Mouse (Mus musculus) gonadal fat pad, adult 2 months (tissue): ENCODE results near the gene Slc16a6. TPM values are rescaled to one million over a fixed set of nuclear protein-coding genes. Genes with fewer than 3 reads are reported as not detected.

Experiments
- DNase-seq: peaks from one replicate; pipeline ENCODE4 v3.0.0-alpha.2; 2012; ENCODE audit warnings: low read depth
- polyA plus RNA-seq: library from polyadenylated mRNA; depleted of rRNA; stranded (reverse); fragments of >200 nt; gene quantifications from 2 replicates; pipeline ENCODE4 v1.2.3, GENCODE M21; 2012

Slc16a6 gene
- polyA plus RNA-seq, 1 experiment = 1.3 TPM

GRCm38 (mm10) chr11:109487111-109487510 is 13.7 kb upstream of the Slc16a6 start:
- DNase-seq = no peak

GRCm38 (mm10) chr11:109485398-109486045 is 12.1 kb upstream of the Slc16a6 start:
- no peak for DNase-seq

- DNase-seq = no peak
Measured at GRCm38 (mm10) chr11:109480440-109480839, 7.0 kb upstream of the Slc16a6 start.

GRCm38 (mm10) chr11:109479575-109480285 is 6.3 kb upstream of the Slc16a6 start:
- DNase-seq = no peak

GRCm38 (mm10) chr11:109477606-109478380 is 4.4 kb upstream of the Slc16a6 start:
- DNase-seq = no peak

- DNase-seq = no peak
Measured at GRCm38 (mm10) chr11:109476653-109477052, 3.3 kb upstream of the Slc16a6 start.

GRCm38 (mm10) chr11:109476241-109476640 is 2.8 kb upstream of the Slc16a6 start:
- no peak for DNase-seq

- DNase-seq = no peak
Measured at GRCm38 (mm10) chr11:109475717-109476116, 2.3 kb upstream of the Slc16a6 start.

- DNase-seq = no peak
Measured at GRCm38 (mm10) chr11:109474836-109475235, 1.4 kb upstream of the Slc16a6 start.

- no peak for DNase-seq
Measured at GRCm38 (mm10) chr11:109474086-109474742, 816 bp upstream of the Slc16a6 start.

GRCm38 (mm10) chr11:109472821-109473170 is 602 bp downstream of the Slc16a6 start:
- no peak for DNase-seq

- DNase-seq = no peak
Measured at GRCm38 (mm10) chr11:109472171-109472691, 1.2 kb downstream of the Slc16a6 start.

- DNase-seq = no peak
Measured at GRCm38 (mm10) chr11:109470921-109471861, 2.2 kb downstream of the Slc16a6 start.

GRCm38 (mm10) chr11:109470170-109470569 is 3.2 kb downstream of the Slc16a6 start:
- DNase-seq = no peak

GRCm38 (mm10) chr11:109468133-109468532 is 5.3 kb downstream of the Slc16a6 start:
- no peak for DNase-seq

- DNase-seq = no peak
Measured at GRCm38 (mm10) chr11:109466987-109467386, 6.4 kb downstream of the Slc16a6 start.

- no peak for DNase-seq
Measured at GRCm38 (mm10) chr11:109465068-109465467, 8.3 kb downstream of the Slc16a6 start.

GRCm38 (mm10) chr11:109460586-109460985 is 12.8 kb downstream of the Slc16a6 start:
- DNase-seq = no peak

- no peak for DNase-seq
Measured at GRCm38 (mm10) chr11:109458165-109458564, 15.2 kb downstream of the Slc16a6 start.

GRCm38 (mm10) chr11:109456261-109456660 is 17.1 kb downstream of the Slc16a6 start:
- no peak for DNase-seq

- no peak for DNase-seq
Measured at GRCm38 (mm10) chr11:109451169-109451568, 22.2 kb downstream of the Slc16a6 start.
